Mouse (Mus musculus): ENCODE data around the gene Plekhf1. TPM values are rescaled to one million over a fixed set of nuclear protein-coding genes. Genes with fewer than 3 reads are reported as not detected.

The Plekhf1 gene
- 1 to 10 TPM; 5.7 to 9.4 TPM for total RNA-seq (2021)
- long read RNA-seq, experiment 1, full-length matches to known transcripts, result 12 of 17 reads
- long read RNA-seq, experiment 1, partial matches to known transcripts, result 0 of 17 reads
- long read RNA-seq, experiment 1, other reads (novel, unspliced or antisense), result 5 of 17 reads
- long read RNA-seq, experiment 2, full-length matches to known transcripts, result 35 of 48 reads
- long read RNA-seq, experiment 2, partial matches to known transcripts, result 2 of 48 reads
- long read RNA-seq, experiment 2, other reads (novel, unspliced or antisense), result 11 of 48 reads

DNA sequence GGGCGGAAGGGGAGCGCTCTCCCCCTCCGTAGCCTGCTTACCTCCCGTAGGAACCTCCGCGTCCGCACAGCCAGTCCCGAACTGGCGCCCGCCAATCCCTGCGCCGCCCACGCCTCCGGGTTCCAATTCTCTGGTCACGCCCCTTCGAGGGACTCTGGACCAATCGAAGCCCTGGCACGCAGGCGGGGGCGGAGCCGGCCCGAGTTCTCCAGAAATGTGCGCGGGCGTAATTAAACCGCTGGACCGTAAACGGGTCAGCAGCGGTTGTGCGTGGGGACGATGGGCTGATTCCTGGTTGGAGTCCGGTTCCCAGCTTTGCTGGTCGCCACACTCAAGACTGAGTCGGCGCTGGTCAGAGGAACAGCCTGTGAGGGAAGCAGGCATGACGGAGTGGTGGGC lies at the start of gene Plekhf1:
Gene Plekhf1 (minus strand): TSS at position 117 of the 399 bp plus-strand sequence.
- DNase-seq, result peak; percentile 96

DNA sequence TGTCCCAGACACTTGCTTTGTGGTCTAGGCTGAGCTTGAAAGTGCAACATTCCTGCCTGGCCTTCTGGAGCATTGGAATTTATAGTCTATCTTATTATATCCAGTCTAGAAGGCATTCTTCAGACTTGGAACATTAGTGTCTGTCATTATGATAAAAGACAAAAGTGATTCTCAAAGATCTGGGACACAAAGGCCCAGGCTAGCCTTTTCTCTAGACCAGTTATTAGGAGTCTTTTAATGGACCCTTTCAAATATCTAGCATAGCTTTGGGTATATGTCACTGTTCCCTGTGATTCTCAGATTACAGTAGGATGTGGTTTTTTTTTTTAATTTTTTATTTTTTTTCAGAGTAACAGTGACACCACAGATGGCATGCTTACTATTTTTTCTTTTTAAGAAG lies 44.7 kb upstream of the Plekhf1 start:
- no peak for DNase-seq

DNA sequence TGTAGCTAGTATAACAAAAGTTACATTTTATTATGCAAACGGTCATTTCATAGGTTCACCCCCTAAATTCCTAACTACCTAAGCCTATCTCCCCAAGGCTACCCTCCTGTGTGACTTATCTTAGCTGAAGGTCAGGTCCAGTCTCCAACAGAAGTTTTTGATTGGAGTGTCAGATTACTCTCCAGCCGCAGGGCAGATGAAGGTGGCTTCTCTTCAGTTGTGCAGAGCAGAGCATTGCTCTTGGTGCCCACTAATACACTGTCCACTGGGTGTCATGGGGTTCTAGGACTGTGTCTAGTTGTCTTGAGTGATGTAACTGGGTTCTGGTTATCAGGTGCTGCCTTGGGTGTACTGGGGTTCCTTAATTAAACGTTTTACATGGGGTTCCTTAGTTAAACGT lies 44.0 kb upstream of the Plekhf1 start:
- DNase-seq, result no peak

DNA sequence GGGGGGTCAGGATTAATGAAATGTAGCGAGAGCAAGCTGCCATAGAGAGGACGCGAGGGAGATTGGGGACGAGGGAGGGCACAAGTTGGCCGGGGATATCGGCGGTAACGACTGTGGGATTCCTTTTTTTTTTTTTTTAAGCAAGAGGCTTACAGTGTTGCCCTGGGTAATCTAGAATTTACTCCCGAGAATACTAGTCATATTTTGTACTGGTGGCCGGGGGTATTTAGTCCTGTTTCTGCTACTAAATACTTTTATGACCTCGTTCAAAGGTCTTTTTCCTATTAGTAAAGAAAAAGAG lies 43.6 kb upstream of the Plekhf1 start:
- no peak for DNase-seq

DNA sequence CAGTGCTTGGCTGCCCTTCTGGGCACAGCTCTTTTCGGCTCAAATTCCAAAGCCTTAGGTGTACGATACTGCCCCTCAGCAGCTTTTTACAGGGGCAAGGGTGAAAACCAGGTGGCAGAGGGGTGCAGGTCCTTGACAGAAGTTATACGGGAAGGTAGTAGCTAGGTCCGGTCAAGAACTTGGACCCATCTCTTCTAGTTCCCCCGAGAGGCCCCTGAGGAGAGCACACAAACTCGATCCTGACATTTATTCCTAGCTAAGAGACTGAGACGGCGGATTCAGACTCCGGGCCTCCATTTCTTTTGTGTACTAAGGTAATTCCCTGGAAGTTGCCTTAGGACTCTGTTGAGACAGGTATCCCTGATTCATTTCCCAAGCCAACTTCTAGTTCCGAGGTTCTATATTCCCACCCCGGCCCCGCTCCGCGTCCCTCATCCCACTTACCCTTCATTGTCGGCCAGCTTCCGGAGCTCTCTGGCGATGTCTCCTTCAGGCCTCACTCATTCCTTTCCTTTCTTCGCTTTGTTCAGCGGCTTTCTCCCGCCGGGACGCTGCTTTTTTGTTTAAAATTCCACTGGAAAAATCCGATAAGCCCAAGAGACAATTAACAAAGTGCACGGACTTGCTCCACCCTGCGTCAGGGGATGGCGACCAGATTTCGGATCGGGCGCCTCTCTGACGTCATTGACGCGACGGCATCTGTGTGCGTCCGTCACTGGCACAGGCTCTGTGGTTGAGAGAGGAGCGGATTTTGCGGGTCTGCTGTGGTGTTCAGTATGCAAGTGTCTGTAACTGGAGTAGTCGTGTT lies 43.1 kb upstream of the Plekhf1 start, which contains the start of gene Pop4:
Gene Pop4 (minus strand): TSS at position 721 of the 808 bp plus-strand sequence.
- peak; percentile 92 for DNase-seq

DNA sequence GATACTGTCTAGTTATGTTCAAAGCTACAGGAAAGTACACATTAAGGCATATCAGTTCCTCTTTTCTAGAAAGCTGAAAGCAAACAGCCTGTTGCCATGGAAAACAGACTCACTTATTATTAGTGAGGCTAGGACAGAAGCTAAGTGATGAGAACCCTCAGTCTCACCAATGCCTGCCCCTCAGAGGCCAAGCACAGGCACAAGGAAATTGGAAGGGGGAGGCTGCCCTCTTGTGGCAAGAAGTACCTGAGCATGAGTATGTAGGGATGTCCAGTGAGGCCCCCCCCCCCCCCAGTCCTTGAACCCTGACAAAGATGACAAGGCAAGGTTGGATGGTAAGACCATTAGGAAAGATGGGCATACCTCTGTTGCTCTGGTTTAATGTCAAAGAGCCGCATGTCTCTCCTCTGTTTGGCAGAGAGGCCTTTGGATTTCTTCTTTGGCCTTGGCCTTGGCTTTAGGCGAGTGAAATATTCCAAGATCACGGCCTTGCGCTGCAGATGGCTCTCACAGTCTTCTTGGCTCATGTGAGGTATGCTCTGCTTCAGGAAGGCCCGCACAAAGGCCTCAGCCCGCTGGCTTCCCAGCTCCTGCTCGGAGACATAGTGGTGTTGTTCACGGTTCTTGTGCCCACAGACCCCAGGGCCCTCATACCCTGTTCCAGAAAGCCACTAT lies 39.3 kb upstream of the Plekhf1 start:
- peak; percentile 44 for DNase-seq

DNA sequence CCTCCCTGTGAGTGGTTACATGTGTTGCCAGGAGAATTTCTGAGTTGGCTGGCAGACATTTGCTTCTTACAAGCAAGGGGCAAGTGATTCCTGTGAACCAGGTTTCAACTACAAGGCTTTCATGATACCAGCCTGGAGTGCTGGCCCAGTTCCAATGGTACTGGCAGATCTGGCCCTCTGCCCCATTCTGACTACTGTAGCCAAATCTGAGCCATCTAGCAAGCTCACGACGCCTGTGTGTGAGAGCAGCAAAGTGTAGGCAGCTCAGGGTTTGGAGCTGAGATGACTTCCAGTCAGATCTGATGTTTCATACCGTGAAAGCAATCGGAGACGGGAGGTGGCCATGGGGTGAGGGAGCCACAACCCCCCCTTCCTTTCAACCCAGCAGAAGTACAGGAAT lies 34.6 kb upstream of the Plekhf1 start:
- DNase-seq, result no peak

DNA sequence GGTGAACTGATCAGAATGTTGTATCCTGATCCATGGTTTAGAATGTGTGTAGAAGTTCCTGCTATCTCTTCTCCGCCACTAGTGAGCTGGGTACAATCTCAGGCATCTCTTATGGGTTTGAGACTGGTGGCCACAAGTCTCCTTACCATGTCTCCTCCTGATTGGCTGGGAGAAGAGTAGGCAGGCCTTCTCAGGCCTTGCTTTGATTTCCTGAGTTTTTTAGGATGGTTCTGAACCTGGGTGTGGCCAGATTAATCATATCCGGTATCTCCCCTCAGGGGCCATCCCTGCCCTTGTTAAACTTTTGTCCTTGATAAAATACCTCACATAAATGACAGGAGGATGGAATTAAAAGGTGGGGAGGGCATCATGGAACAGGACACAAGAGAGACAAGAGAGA lies 31.8 kb upstream of the Plekhf1 start:
- no peak for DNase-seq

DNA sequence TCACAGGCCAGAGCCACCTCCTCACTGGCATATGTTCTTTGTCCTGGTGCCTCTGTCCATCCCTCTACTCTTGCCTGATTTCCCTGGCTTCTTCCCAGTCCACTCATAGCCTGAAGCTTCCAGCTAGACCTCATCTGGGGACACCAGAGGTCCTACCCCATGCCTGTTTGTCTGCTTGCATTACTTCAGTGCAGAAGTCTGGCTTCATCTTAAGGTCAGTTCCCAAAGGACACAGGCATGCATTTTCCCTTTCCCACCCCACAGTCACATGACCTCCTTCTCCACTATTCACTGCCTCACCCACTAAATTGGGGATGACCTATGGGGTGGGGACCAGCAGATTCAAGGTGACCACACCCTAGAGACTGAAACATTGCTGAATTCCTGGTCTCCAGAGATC lies 25.6 kb upstream of the Plekhf1 start:
- DNase-seq, result no peak

DNA sequence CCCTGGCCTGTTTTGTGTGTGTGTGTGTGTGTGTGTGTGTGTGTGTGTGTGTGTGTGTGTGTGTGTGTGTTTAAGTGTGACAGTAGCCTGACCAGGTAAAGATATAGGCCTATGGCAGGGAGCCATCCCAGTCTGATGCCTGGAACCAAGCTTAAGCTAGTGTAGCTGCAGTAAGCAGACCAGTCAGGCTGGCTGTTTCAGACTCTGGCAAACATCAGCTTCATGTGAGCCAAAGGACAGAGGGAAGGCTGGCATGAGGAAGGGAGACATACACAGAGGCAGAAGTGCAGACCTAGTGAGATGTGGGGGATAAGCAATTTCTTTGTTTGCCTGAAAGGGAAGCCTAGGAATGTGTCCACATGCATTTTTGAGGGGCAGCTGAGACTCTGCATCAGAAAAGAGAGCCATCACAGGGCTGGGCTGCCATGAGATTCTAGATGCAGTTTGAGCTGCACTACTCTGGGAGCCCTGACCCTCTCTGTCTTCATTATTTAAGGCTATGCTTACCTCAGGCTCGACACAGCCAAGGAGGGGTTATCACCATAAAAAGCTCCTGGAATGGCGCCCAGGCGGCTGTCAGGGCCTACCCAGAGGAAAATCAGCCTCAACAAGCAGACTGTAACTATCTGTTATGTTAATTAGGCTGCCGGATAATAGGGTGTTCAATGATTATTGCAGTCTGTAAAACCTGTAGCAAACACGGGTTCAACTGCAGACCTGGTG lies 23.8 kb upstream of the Plekhf1 start:
- DNase-seq, result peak; percentile 59

DNA sequence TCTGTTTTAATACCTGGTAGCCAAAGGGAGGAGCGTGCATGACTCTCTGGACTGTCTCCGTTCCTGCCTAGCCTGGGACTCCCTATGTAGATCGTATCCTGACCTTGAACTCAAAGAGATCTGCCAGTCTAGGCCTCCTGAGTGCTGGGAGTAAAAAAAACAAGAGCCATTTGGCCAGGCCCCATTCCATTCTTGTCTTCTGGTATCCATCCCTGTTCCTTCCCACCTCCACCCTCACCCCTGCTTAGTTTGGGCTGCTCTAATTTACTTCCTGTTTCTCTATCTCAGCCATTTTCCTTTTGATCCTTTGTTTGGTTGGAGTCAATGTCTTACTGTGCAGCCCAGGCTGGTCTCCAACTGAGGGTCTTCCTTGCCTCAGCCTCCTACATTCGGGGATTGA lies 14.6 kb upstream of the Plekhf1 start:
- no peak for DNase-seq

DNA sequence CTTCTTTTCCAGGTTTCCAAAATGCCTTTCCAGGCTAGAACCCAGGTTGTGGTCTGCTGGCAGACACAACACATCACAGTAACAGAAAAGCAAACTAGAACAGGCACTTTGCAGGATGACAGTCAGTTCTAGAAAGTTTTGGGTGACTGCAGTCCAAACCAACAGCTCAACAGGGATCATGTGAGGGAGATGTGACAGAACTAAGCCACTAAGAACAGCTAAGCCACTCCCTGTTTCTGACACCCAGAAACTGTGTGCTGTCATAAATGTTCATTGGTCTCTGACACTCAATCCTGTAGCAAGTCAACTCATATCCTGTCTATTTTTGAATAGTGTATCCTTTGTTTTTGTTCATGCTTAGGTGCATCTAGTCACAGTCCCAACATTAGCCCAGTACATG lies 9.3 kb upstream of the Plekhf1 start:
- DNase-seq, result no peak

DNA sequence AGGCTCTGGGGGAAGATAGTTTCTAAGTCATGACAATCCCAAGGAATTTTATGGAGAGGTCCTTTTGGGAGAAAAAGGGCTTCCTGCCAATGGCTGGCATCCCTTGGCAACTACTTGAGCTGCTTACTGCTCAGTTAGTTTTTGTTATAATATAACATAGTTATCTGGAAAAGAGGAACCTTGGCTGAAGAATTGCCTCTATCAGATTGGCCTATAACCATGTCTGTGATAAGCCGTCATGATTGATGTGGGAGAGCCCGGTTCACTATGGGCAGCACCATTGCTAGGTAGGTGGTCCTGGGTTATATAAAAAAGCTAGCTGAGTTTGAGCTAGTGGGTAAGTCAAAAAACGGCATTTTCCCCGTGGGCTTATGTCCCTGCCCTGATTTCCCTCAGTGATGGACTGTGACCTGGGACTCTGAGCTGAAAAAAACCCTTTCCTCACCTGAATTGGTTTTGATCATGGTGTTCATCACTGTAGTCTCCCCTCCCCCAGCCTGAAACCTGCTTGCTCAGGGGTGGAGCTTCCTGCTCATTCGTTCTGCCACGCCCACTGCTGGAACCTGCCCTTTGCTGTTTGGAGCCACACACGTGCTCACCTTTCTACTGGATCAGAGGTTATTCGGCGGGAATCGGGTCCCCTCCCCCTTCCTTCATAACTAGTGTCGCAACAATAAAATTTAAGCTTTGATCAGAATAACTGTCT lies 8.7 kb upstream of the Plekhf1 start:
- no peak for DNase-seq

DNA sequence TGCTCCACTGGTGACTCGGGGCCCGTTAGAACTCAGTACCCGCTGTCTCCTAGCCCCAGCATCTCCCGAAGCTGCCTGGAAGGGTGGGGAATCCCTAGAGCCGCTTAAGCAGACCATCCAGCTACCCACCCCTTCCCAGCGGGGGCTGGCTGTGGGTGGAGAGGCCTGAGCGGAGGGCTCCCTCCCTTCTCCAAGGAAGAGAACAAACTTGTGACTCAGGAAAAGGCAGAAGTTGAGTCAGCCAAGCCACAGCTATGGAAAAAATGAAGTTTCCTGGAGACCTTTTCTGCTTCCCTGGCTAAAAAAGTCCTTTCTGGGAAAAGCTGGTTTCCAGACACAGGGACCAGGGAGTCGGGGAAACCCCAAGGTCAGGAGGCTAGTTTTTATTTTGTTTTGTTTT lies 2.5 kb upstream of the Plekhf1 start:
- DNase-seq, result no peak

DNA sequence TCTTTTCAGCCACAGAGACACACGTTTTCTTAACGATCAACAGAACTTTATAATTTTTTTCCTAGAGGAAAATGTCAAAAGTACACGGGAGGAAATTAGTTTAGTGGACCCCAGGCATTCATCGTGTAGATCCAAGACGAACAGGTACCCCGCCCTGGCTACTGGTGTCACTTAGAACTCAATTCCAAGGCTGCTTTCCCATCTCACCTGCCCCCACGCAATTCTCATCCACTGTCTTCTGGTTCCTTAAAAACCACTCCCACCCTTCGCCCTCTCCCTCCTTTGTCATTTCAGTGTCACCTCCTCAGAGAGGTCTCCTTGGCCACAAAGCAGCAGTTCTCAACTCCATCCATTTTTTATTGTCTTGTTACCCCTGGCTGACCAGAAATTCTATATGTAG lies 513 bp upstream of the Plekhf1 start:
- no peak for DNase-seq

DNA sequence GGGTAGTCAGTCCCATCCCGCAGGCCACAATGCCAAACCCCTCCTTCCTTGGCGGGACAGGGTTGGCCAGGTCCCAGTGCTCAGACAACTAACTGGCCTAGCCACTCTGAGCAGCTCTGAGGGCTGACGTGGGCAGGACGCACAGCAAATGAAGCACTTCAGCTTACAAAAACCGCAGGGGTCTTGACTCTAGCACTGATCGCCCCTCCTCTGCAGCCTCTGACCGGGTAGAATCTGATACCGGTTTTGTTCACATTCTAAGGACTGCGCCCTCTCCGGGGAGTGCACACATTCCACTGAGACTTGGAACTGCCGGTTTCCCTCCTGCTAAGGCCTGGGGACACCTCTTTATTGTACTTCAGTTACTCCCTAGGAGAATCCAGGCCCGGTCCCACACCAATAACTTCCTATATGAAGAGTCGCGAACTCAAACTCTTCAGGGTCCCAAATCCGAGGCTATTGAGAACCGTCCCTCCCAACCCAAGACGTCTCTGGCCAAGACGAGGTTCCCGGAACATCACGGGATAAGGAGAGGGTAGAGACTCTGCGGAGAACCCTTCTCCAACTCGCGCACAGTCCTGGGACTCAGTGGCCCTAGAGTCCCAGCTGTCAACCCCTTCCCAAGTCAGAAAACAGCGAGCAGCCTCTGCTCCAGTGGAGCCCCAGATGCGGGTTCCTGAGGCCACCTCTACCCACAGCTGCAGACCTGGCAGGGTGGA lies 476 bp downstream of the Plekhf1 start:
- peak; percentile 91 for DNase-seq

DNA sequence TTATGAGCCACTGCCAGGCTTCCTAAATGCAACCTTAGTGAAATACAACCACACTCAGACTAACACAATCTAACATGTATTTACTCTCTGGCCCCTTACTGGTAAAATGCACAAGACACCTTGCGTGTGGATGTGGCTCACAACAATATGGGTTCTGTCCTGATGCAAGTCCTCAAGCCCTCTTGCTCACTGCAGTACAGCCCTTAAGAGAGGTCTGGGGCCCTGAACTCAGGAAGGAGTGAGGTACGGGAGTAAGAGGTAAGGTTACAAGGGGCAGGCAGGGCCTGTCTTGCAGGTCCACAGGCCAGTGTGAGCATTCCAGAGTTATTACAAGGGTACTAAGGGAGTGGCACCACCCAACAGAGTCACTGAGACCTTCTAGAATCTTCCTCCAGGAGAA lies 1.6 kb downstream of the Plekhf1 start:
- DNase-seq, result no peak

DNA sequence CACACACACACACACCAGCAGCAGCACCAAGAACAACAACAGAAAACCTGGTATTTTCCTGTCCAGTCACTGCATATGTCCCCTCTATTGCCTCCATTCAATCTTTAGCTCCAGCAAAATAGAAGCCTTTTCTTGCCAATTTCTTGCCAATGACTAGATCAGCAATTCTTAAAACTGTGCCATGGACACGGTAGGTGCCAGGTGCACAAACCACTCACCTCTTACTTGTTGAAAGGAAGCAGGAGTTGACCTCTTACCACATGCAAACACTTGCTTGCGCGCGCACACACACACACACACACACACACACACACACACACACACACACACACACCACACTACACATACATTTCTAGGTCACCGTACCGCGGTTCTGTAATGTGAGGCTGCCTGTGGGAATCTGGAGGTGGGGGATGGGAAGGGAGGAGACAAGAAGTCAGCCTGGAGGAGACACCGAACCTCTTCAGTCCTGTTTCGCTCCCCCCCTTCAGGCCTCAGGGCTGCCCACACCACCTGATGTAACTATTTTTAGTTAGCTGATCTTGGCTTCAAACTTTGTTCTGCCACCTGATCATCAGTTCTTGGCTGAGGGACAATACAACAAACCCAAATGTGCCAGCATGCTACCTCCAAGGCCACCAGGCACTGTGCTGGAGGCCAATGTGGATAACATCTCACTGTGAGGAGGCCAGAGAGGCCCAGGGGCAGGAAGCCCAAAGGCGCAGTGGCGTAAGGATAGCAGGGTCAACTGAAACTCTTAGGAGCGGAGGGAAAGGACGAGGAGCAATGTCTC lies 3.0 kb downstream of the Plekhf1 start:
- no peak for DNase-seq

DNA sequence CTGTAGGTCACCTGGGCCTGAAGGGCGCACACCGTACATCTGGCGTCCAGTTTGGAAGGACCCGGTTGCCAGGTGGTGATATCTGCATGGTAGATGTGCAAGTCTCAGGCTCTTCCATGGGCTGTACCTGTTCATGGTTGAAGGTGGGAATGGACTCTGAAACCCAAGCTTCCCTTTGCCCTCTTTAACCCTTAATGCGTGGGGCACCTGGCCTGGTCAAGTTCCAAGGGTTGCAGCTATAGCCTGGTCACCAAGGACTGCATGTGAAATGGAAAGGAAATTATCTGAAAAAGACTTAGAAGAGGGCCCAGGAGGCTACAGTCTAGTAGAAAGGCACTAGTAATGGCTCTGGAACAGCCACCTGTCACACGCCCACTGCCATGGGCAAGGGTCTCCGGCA lies 7.0 kb downstream of the Plekhf1 start:
- DNase-seq, result no peak

DNA sequence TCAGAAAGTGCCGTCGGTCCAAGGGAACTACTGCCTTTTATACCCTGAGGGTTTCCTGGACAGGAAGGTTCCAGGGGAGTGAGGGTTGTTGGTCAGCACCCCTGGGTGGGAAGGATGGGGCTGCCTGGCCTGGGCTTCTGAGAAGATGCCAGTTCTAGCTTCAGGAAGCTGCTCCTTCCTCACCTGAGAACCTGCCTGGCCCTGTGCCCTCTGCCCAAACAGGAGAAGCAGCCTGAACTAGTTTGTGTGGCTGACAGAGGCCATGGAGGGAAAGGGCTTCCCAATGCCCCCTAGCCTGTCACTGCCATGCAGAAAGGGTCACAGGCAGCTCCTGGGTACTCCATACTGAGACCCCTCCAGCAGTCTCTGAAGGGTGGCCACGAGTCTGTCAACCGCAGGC lies 8.3 kb downstream of the Plekhf1 start:
- DNase-seq, result no peak

Measured in gastrocnemius, postnatal 10 days (tissue).